Mouse (Mus musculus) megakaryocyte, adult 5-6 weeks (primary cell): ENCODE measurements around the gene Acot13. TPM values are rescaled to one million over a fixed set of nuclear protein-coding genes. Genes with fewer than 3 reads are reported as not detected.
A peak's percentile ranks its signal among the peaks of the same experiment; 100 is the strongest.
"Not testable (repeated sequence)": the region's sequence is repeated elsewhere in the genome, so short reads cannot be mapped to it uniquely, and the experiment has no call there.

Experiments
- ATAC-seq: 2 replicates; pipeline ENCODE4 v1.8.0; 2016; ENCODE audit warnings: mild to moderate bottlenecking, inconsistent platforms; ENCODE audit not compliant: poor library complexity, severe bottlenecking
- total RNA-seq, 2 experiments: library from RNA; stranded (forward) in 1 of 2; stranded (reverse) in 1 of 2; fragments of 153-499, 151-499 nt in 1 of 2; fragments of 221-1000, 200-1000 nt in 1 of 2; gene quantifications; 2 replicates each; pipeline versions ENCODE4 v1.2.3 to v1.2.4; 2015 to 2017

Acot13 gene
- total RNA-seq, 2 experiments from 2014 or later: 26.7 to 30.3 TPM

GRCm38 (mm10) chr13:24792411-24793045 is 38.8 kb downstream of the Acot13 start:
- ATAC-seq: peak; percentile 68

- peak; percentile 96 for ATAC-seq
Observed at GRCm38 (mm10) chr13:24791349-24791748, 40.0 kb downstream of the Acot13 start.

- ATAC-seq: no peak
Observed at GRCm38 (mm10) chr13:24787477-24787876, 43.9 kb downstream of the Acot13 start.

- peak; percentile 70 for ATAC-seq
Observed at GRCm38 (mm10) chr13:24786014-24786490, 45.3 kb downstream of the Acot13 start.

- ATAC-seq: no peak
Observed at GRCm38 (mm10) chr13:24781916-24782315, 49.4 kb downstream of the Acot13 start.

GRCm38 (mm10) chr13:24778706-24779380 is 52.5 kb downstream of the Acot13 start:
- ATAC-seq: no peak

- ATAC-seq: no peak
Observed at GRCm38 (mm10) chr13:24778026-24778425, 53.3 kb downstream of the Acot13 start.

GRCm38 (mm10) chr13:24776146-24776844 is 55.0 kb downstream of the Acot13 start:
- peak; percentile 94 for ATAC-seq

GRCm38 (mm10) chr13:24771482-24771881 is 59.9 kb downstream of the Acot13 start:
- ATAC-seq: not testable (repeated sequence)

Other genes starting within 250 kb of the Acot13 start
- 87.3 and 93.1 TPM in 2 replicates for gene Ripor2, start 249.4 kb downstream of the Acot13 start, total RNA-seq (2015)
- gene Ripor2, start 249.4 kb downstream of the Acot13 start, total RNA-seq (2017): 65.3 and 80.5 TPM in 2 replicates
- 0.22 TPM in 1 of 2 replicates, not detected in the other for gene Armh2, start 90.3 kb downstream of the Acot13 start, total RNA-seq (2015)
- gene Armh2, start 90.3 kb downstream of the Acot13 start, total RNA-seq (2017): not detected in 2 replicates
- gene Gmnn, start 69.6 kb downstream of the Acot13 start, total RNA-seq (2015): 161 and 181 TPM in 2 replicates
- 175 and 177 TPM in 2 replicates for gene Gmnn, start 69.6 kb downstream of the Acot13 start, total RNA-seq (2017)
- 222 and 241 TPM in 2 replicates for gene BC005537, start 29.9 kb downstream of the Acot13 start, total RNA-seq (2015)
- gene BC005537, start 29.9 kb downstream of the Acot13 start, total RNA-seq (2017): 97.2 and 116 TPM in 2 replicates
- 45.4 and 47.7 TPM in 2 replicates for gene Tdp2, start 139 bp upstream of the Acot13 start, total RNA-seq (2015)
- 32.9 and 35.6 TPM in 2 replicates for gene Tdp2, start 139 bp upstream of the Acot13 start, total RNA-seq (2017)
- gene D130043K22Rik, start 13.6 kb upstream of the Acot13 start, total RNA-seq (2015): not detected in 2 replicates
- not detected in 2 replicates for gene D130043K22Rik, start 13.6 kb upstream of the Acot13 start, total RNA-seq (2017)
- 0.62 and 0.89 TPM in 2 replicates for gene Aldh5a1, start 106.1 kb upstream of the Acot13 start, total RNA-seq (2015)
- 0.89 and 1.1 TPM in 2 replicates for gene Aldh5a1, start 106.1 kb upstream of the Acot13 start, total RNA-seq (2017)
- 0.66 and 0.91 TPM in 2 replicates for gene Gpld1, start 111.6 kb upstream of the Acot13 start, total RNA-seq (2015)
- gene Gpld1, start 111.6 kb upstream of the Acot13 start, total RNA-seq (2017): 1.1 and 1.5 TPM in 2 replicates
- 19.8 and 24.2 TPM in 2 replicates for gene Mrs2, start 188.8 kb upstream of the Acot13 start, total RNA-seq (2015)
- gene Mrs2, start 188.8 kb upstream of the Acot13 start, total RNA-seq (2017): 8.8 and 11.4 TPM in 2 replicates
- gene Dcdc2a, start 224.5 kb upstream of the Acot13 start, total RNA-seq (2015): not detected in 2 replicates
- gene Dcdc2a, start 224.5 kb upstream of the Acot13 start, total RNA-seq (2017): not detected in 2 replicates